ENCODE assay signal across 1 mouse cellular context in genomic region chr13:100517652-100518153, GRCm38 (mm10).
TF ChIP-seq lines count a peak whose summit lies in the region.

No protein-coding gene starts in this region.

TF ChIP-seq in MEL, 35 proteins besides CTCF, POLR2A, EP300 and RAD21:
- TF ChIP-seq MAX (IDR thresholded peaks at IDR 0.05; ENCODE audit: low read length), result peak; percentile 60
- TF ChIP-seq E2F4 (IDR thresholded peaks at IDR 0.05; ENCODE audit: borderline replicate concordance, low read depth, low read length), result no peak
- no peak for TF ChIP-seq CHD1 (IDR thresholded peaks at IDR 0.05; ENCODE audit: low read depth, low read length)
- peak; percentile 92 for TF ChIP-seq USF1 (IDR thresholded peaks at IDR 0.05; ENCODE audit: low read depth, low read length)
- peak; percentile 94 for TF ChIP-seq BHLHE40 (IDR thresholded peaks at IDR 0.05; ENCODE audit: borderline replicate concordance, low read depth, low read length)
- peak; percentile 93 for TF ChIP-seq ZKSCAN1 (IDR thresholded peaks at IDR 0.05; ENCODE audit: low read depth, low read length)
- no peak for TF ChIP-seq SIN3A (IDR thresholded peaks at IDR 0.05; ENCODE audit: low read length)
- TF ChIP-seq USF2 (IDR thresholded peaks at IDR 0.05; ENCODE audit: borderline replicate concordance in 1 of 2, insufficient read depth in 1 of 2, low read depth in 1 of 2, low read length in 2 of 2), result peak in 1 of 2 experiments; percentile 66; a peak in 2 of 4 replicates
- no peak for TF ChIP-seq MXI1 (IDR thresholded peaks at IDR 0.05; ENCODE audit: low read depth, low read length)
